Mouse (Mus musculus): ENCODE measurements around the gene Hspbap1. TPM values are rescaled to one million over a fixed set of nuclear protein-coding genes. Genes with fewer than 3 reads are reported as not detected.

The Hspbap1 gene
- polyA plus RNA-seq, 1 experiment from 2014 or later = 17.2 TPM

- 33% methylated on average over 13 of the region's 13 CpGs for WGBS
- H3K27ac ChIP-seq = no peak overlapping the region
- no peaks in the 10 kb centered on the region for H3K27me3 ChIP-seq (replicated peaks)
- peak; percentile 89 for ATAC-seq (replicated peaks)
- H3K9ac ChIP-seq = no peak overlapping the region
- no peak overlapping the region for H3K4me3 ChIP-seq
- no peaks in the 10 kb centered on the region for H3K4me1 ChIP-seq
- no peak overlapping the region for H3K4me2 ChIP-seq
- H3K9me3 ChIP-seq = no peaks in the 10 kb centered on the region
- no peaks in the 10 kb centered on the region; the same call in 1 of the 2 replicates for H3K36me3 ChIP-seq (replicated peaks)
Measured at GRCm38 (mm10) chr16:35817255-35818089, 47.3 kb downstream of the Hspbap1 start.

- ATAC-seq (replicated peaks) = no peak
- 0 out of 2 replicates have a peak, but pooled peaks cover 3% of the 10 kb centered on the region for H3K36me3 ChIP-seq (replicated peaks)
- WGBS = 28% methylated on average over 7 of the region's 7 CpGs
- H3K27ac ChIP-seq = no peak overlapping the region
- no peaks in the 10 kb centered on the region for H3K9me3 ChIP-seq
- no peak overlapping the region for H3K9ac ChIP-seq
- no peak overlapping the region for H3K4me2 ChIP-seq
- 0 out of 2 replicates have a peak, but pooled peaks cover 2% of the 10 kb centered on the region for H3K27me3 ChIP-seq (replicated peaks)
- H3K4me1 ChIP-seq = no peaks in the 10 kb centered on the region
- no peak overlapping the region for H3K4me3 ChIP-seq
Measured at GRCm38 (mm10) chr16:35829999-35830398, 59.8 kb downstream of the Hspbap1 start.

GRCm38 (mm10) chr16:35832926-35833325 is 62.8 kb downstream of the Hspbap1 start:
- Histone ChIP-seq H3K36me3 (replicated peaks) (no peaks in the 10 kb centered on the region), H3K4me3 (no peak overlapping the region), H3K9ac (no peak overlapping the region), H3K4me2 (no peak overlapping the region), H3K27ac (no peak overlapping the region), H3K27me3 (replicated peaks) (0 out of 2 replicates have a peak, but pooled peaks cover 2% of the 10 kb centered on the region), H3K9me3 (no peaks in the 10 kb centered on the region), H3K4me1 (no peaks in the 10 kb centered on the region)
- no peak for ATAC-seq (replicated peaks)
- WGBS = 90% methylated on average over 3 of the region's 3 CpGs

GRCm38 (mm10) chr16:35834653-35835052 is 64.5 kb downstream of the Hspbap1 start:
- Histone ChIP-seq H3K9me3 (no peaks in the 10 kb centered on the region), H3K9ac (no peak overlapping the region), H3K27ac (no peak overlapping the region), H3K4me2 (no peak overlapping the region), H3K4me3 (no peak overlapping the region), H3K4me1 (no peaks in the 10 kb centered on the region), H3K27me3 (replicated peaks) (0 out of 2 replicates have a peak, but pooled peaks cover 2% of the 10 kb centered on the region), H3K36me3 (replicated peaks) (no peaks in the 10 kb centered on the region)
- no peak for ATAC-seq (replicated peaks)
- 89% methylated on average over 8 of the region's 8 CpGs for WGBS

GRCm38 (mm10) chr16:35839680-35840079 is 69.5 kb downstream of the Hspbap1 start:
- 26% methylated on average over 1 of the region's 1 CpGs for WGBS
- Histone ChIP-seq H3K4me2 (no peak overlapping the region), H3K9ac (no peak overlapping the region), H3K9me3 (no peaks in the 10 kb centered on the region), H3K27ac (no peak overlapping the region), H3K36me3 (replicated peaks) (no peaks in the 10 kb centered on the region), H3K4me1 (no peaks in the 10 kb centered on the region), H3K4me3 (no peak overlapping the region), H3K27me3 (replicated peaks) (no peaks in the 10 kb centered on the region)
- no peak for ATAC-seq (replicated peaks)

- no peak for ATAC-seq (replicated peaks)
- Histone ChIP-seq H3K27me3 (replicated peaks) (no peaks in the 10 kb centered on the region), H3K4me1 (no peaks in the 10 kb centered on the region), H3K27ac (no peak overlapping the region), H3K9ac (no peak overlapping the region), H3K9me3 (no peaks in the 10 kb centered on the region), H3K36me3 (replicated peaks) (no peaks in the 10 kb centered on the region), H3K4me2 (no peak overlapping the region), H3K4me3 (no peak overlapping the region)
Measured at GRCm38 (mm10) chr16:35847138-35847537, 77.0 kb downstream of the Hspbap1 start.

- 83% methylated on average over 4 of the region's 4 CpGs for WGBS
- no peak for ATAC-seq (replicated peaks)
- Histone ChIP-seq H3K27ac (no peak overlapping the region), H3K4me2 (no peak overlapping the region), H3K27me3 (replicated peaks) (no peaks in the 10 kb centered on the region), H3K4me3 (no peak overlapping the region), H3K9me3 (no peaks in the 10 kb centered on the region), H3K4me1 (no peaks in the 10 kb centered on the region), H3K9ac (no peak overlapping the region), H3K36me3 (replicated peaks) (no peaks in the 10 kb centered on the region)
Measured at GRCm38 (mm10) chr16:35855846-35856245, 85.7 kb downstream of the Hspbap1 start.

GRCm38 (mm10) chr16:35856766-35857165 is 86.6 kb downstream of the Hspbap1 start:
- no peak overlapping the region for H3K27ac ChIP-seq
- 92% methylated on average over 18 of the region's 18 CpGs for WGBS

GRCm38 (mm10) chr16:35860236-35860635 is 90.1 kb downstream of the Hspbap1 start:
- H3K4me3 ChIP-seq = no peak overlapping the region
- WGBS = 85% methylated on average over 16 of the region's 16 CpGs
- H3K27ac ChIP-seq = no peak overlapping the region
- ATAC-seq (replicated peaks) = no peak
- H3K9me3 ChIP-seq = no peaks in the 10 kb centered on the region
- no peaks in the 10 kb centered on the region for H3K4me1 ChIP-seq
- H3K36me3 ChIP-seq (replicated peaks) = no peaks in the 10 kb centered on the region
- no peak overlapping the region for H3K9ac ChIP-seq
- H3K27me3 ChIP-seq (replicated peaks) = no peaks in the 10 kb centered on the region
- no peak overlapping the region for H3K4me2 ChIP-seq

More at GRCm38 (mm10) chr16:35856766-35857165, 86.6 kb downstream of the Hspbap1 start:
- Histone ChIP-seq H3K4me1 (no peaks in the 10 kb centered on the region), H3K4me2 (no peak overlapping the region), H3K27me3 (replicated peaks) (no peaks in the 10 kb centered on the region), H3K36me3 (replicated peaks) (no peaks in the 10 kb centered on the region), H3K9me3 (no peaks in the 10 kb centered on the region), H3K4me3 (no peak overlapping the region), H3K9ac (no peak overlapping the region)
- ATAC-seq (replicated peaks) = no peak

- Histone ChIP-seq H3K4me3 (no peak overlapping the region), H3K4me2 (no peak overlapping the region), H3K9me3 (no peaks in the 10 kb centered on the region), H3K4me1 (no peaks in the 10 kb centered on the region), H3K9ac (no peak overlapping the region), H3K27ac (no peak overlapping the region), H3K27me3 (replicated peaks) (no peaks in the 10 kb centered on the region), H3K36me3 (replicated peaks) (no peaks in the 10 kb centered on the region)
- no peak for ATAC-seq (replicated peaks)
- 98% methylated on average over 1 of the region's 1 CpGs for WGBS
Measured at GRCm38 (mm10) chr16:35862057-35862456, 91.9 kb downstream of the Hspbap1 start.

- H3K4me1 ChIP-seq = peaks cover 12% of the 10 kb centered on the region
- H3K9ac ChIP-seq = no peak overlapping the region
- 85% methylated on average over 11 of the region's 11 CpGs for WGBS
- no peak overlapping the region for H3K4me3 ChIP-seq
- ATAC-seq (replicated peaks) = no peak
- H3K9me3 ChIP-seq = no peaks in the 10 kb centered on the region
- H3K27me3 ChIP-seq (replicated peaks) = peaks cover 31% of the 10 kb centered on the region
- H3K4me2 ChIP-seq = no peak overlapping the region
- H3K36me3 ChIP-seq (replicated peaks) = no peaks in the 10 kb centered on the region
- no peak overlapping the region for H3K27ac ChIP-seq
Measured at GRCm38 (mm10) chr16:35867726-35868125, 97.6 kb downstream of the Hspbap1 start.

GRCm38 (mm10) chr16:35869126-35869525 is 99.0 kb downstream of the Hspbap1 start:
- Histone ChIP-seq H3K36me3 (replicated peaks) (no peaks in the 10 kb centered on the region), H3K9ac (no peak overlapping the region), H3K4me1 (peaks cover 12% of the 10 kb centered on the region), H3K9me3 (no peaks in the 10 kb centered on the region), H3K27me3 (replicated peaks) (peaks cover 31% of the 10 kb centered on the region), H3K4me2 (no peak overlapping the region), H3K4me3 (no peak overlapping the region), H3K27ac (no peak overlapping the region)
- WGBS = 43% methylated on average over 3 of the region's 3 CpGs
- ATAC-seq (replicated peaks) = no peak

GRCm38 (mm10) chr16:35869656-35870055 is 99.5 kb downstream of the Hspbap1 start:
- Histone ChIP-seq H3K27ac (no peak overlapping the region), H3K36me3 (replicated peaks) (no peaks in the 10 kb centered on the region), H3K4me1 (peaks cover 12% of the 10 kb centered on the region), H3K4me3 (no peak overlapping the region), H3K4me2 (no peak overlapping the region), H3K9ac (no peak overlapping the region), H3K9me3 (no peaks in the 10 kb centered on the region), H3K27me3 (replicated peaks) (peaks cover 31% of the 10 kb centered on the region)
- WGBS = 79% methylated on average over 6 of the region's 6 CpGs
- no peak for ATAC-seq (replicated peaks)
